Mouse (Mus musculus): ENCODE measurements around the gene Ldhb. TPM values are rescaled to one million over a fixed set of nuclear protein-coding genes. Genes with fewer than 3 reads are reported as not detected.
A peak's percentile ranks its signal among the peaks of the same experiment; 100 is the strongest.
"Not testable (repeated sequence)": the region's sequence is repeated elsewhere in the genome, so short reads cannot be mapped to it uniquely, and the experiment has no call there.

The Ldhb gene
- polyA plus RNA-seq, 1 experiment, result 52.1 TPM

- H3K79me2 ChIP-seq (ENCODE audit: control insufficient read depth, insufficient read depth), result no peaks in the 10 kb centered on the region
- no peak overlapping the region for H3ac ChIP-seq (ENCODE audit: control insufficient read depth, insufficient read length)
- TF ChIP-seq POLR2A (IDR thresholded peaks at IDR 0.05; ENCODE audit: insufficient read length, low read depth) (no peak), REST (IDR thresholded peaks at IDR 0.05; ENCODE audit: insufficient read depth, insufficient read length) (no peak), CEBPB (IDR thresholded peaks at IDR 0.05; ENCODE audit: insufficient read depth, poor library complexity, severe bottlenecking) (no peak), TCF3 (IDR thresholded peaks at IDR 0.05; ENCODE audit: insufficient read length, low read depth) (no peak), USF1 (IDR thresholded peaks at IDR 0.05; ENCODE audit: low read depth) (no peak), TCF12 (IDR thresholded peaks at IDR 0.05; ENCODE audit: insufficient read depth, poor library complexity, severe bottlenecking) (no peak), POLR2AphosphoS2 (IDR thresholded peaks at IDR 0.05; ENCODE audit: insufficient read length, low read depth) (no peak), MYOG (IDR thresholded peaks at IDR 0.05; ENCODE audit: control insufficient read depth in 1 of 3, insufficient read depth in 1 of 3, insufficient read length in 2 of 3, low read depth in 2 of 3) (no peak), MYOD1 (IDR thresholded peaks at IDR 0.05; ENCODE audit: control insufficient read depth in 1 of 3, insufficient read length in 2 of 3, low read depth in 2 of 3) (no peak), MAX (IDR thresholded peaks at IDR 0.05; ENCODE audit: low read depth) (no peak), SRF (IDR thresholded peaks at IDR 0.05; ENCODE audit: control insufficient read depth, insufficient read length, low read depth) (no peak), E2F4 (IDR thresholded peaks at IDR 0.05; ENCODE audit: insufficient read depth) (no peak)
- H3K36me3 ChIP-seq (ENCODE audit: control insufficient read depth, insufficient read depth), result no peaks in the 10 kb centered on the region
- no peak overlapping the region for H3K4me2 ChIP-seq (ENCODE audit: low read depth)
- no peaks in the 10 kb centered on the region for H3K27me3 ChIP-seq (ENCODE audit: control insufficient read depth, insufficient read depth, insufficient read length)
- no peak overlapping the region for H3K4me3 ChIP-seq
Measured at GRCm38 (mm10) chr6:142502519-142503125, 5.1 kb downstream of the Ldhb start.

- H3K36me3 ChIP-seq (ENCODE audit: control insufficient read depth, insufficient read depth); H3K4me2 ChIP-seq (ENCODE audit: low read depth): not testable (repeated sequence)
Measured at GRCm38 (mm10) chr6:142490114-142490513, 17.6 kb downstream of the Ldhb start.

GRCm38 (mm10) chr6:142487638-142488037, 20.1 kb downstream of the Ldhb start:
- no peak overlapping the region for H3K4me3 ChIP-seq
- no peaks in the 10 kb centered on the region for H3K79me2 ChIP-seq (ENCODE audit: control insufficient read depth, insufficient read depth)
- H3K36me3 ChIP-seq (ENCODE audit: control insufficient read depth, insufficient read depth), result no peaks in the 10 kb centered on the region
- H3ac ChIP-seq (ENCODE audit: control insufficient read depth, insufficient read length), result no peak overlapping the region
- no peak overlapping the region for H3K4me2 ChIP-seq (ENCODE audit: low read depth)
- TF ChIP-seq USF1 (IDR thresholded peaks at IDR 0.05; ENCODE audit: low read depth) (no peak), CEBPB (IDR thresholded peaks at IDR 0.05; ENCODE audit: insufficient read depth, poor library complexity, severe bottlenecking) (no peak), MYOD1 (IDR thresholded peaks at IDR 0.05; ENCODE audit: control insufficient read depth in 1 of 3, insufficient read length in 2 of 3, low read depth in 2 of 3) (no peak), TCF3 (IDR thresholded peaks at IDR 0.05; ENCODE audit: insufficient read length, low read depth) (no peak), TCF12 (IDR thresholded peaks at IDR 0.05; ENCODE audit: insufficient read depth, poor library complexity, severe bottlenecking) (no peak), MAX (IDR thresholded peaks at IDR 0.05; ENCODE audit: low read depth) (no peak), SRF (IDR thresholded peaks at IDR 0.05; ENCODE audit: control insufficient read depth, insufficient read length, low read depth) (no peak), POLR2AphosphoS2 (IDR thresholded peaks at IDR 0.05; ENCODE audit: insufficient read length, low read depth) (no peak), REST (IDR thresholded peaks at IDR 0.05; ENCODE audit: insufficient read depth, insufficient read length) (no peak), POLR2A (IDR thresholded peaks at IDR 0.05; ENCODE audit: insufficient read length, low read depth) (no peak), MYOG (IDR thresholded peaks at IDR 0.05; ENCODE audit: control insufficient read depth in 1 of 3, insufficient read depth in 1 of 3, insufficient read length in 2 of 3, low read depth in 2 of 3) (no peak), E2F4 (IDR thresholded peaks at IDR 0.05; ENCODE audit: insufficient read depth) (no peak)
- H3K27me3 ChIP-seq (ENCODE audit: control insufficient read depth, insufficient read depth, insufficient read length), result no peaks in the 10 kb centered on the region

More at GRCm38 (mm10) chr6:142490114-142490513, 17.6 kb downstream of the Ldhb start:
- not testable (repeated sequence) for H3ac ChIP-seq (ENCODE audit: control insufficient read depth, insufficient read length); H3K27me3 ChIP-seq (ENCODE audit: control insufficient read depth, insufficient read depth, insufficient read length); H3K4me3 ChIP-seq; H3K79me2 ChIP-seq (ENCODE audit: control insufficient read depth, insufficient read depth)

- Histone ChIP-seq H3K36me3 (ENCODE audit: control insufficient read depth, insufficient read depth) (no peaks in the 10 kb centered on the region), H3ac (ENCODE audit: control insufficient read depth, insufficient read length) (no peak overlapping the region), H3K4me2 (ENCODE audit: low read depth) (no peak overlapping the region), H3K79me2 (ENCODE audit: control insufficient read depth, insufficient read depth) (no peaks in the 10 kb centered on the region), H3K4me3 (no peak overlapping the region), H3K27me3 (ENCODE audit: control insufficient read depth, insufficient read depth, insufficient read length) (no peaks in the 10 kb centered on the region)
- no peak for TF ChIP-seq POLR2A (IDR thresholded peaks at IDR 0.05; ENCODE audit: insufficient read length, low read depth)
- peak in 2 of 3 experiments; percentile 8 to 59 for TF ChIP-seq MYOD1 (IDR thresholded peaks at IDR 0.05; ENCODE audit: control insufficient read depth in 1 of 3, insufficient read length in 2 of 3, low read depth in 2 of 3)
Measured at GRCm38 (mm10) chr6:142485478-142486123, 22.2 kb downstream of the Ldhb start.

- H3K79me2 ChIP-seq (ENCODE audit: control insufficient read depth, insufficient read depth), result no peaks in the 10 kb centered on the region
- no peaks in the 10 kb centered on the region for H3K36me3 ChIP-seq (ENCODE audit: control insufficient read depth, insufficient read depth)
- H3K4me2 ChIP-seq (ENCODE audit: low read depth), result no peak overlapping the region
- H3K4me3 ChIP-seq, result no peak overlapping the region
- TF ChIP-seq REST (IDR thresholded peaks at IDR 0.05; ENCODE audit: insufficient read depth, insufficient read length) (no peak), POLR2AphosphoS2 (IDR thresholded peaks at IDR 0.05; ENCODE audit: insufficient read length, low read depth) (no peak), SRF (IDR thresholded peaks at IDR 0.05; ENCODE audit: control insufficient read depth, insufficient read length, low read depth) (no peak), CEBPB (IDR thresholded peaks at IDR 0.05; ENCODE audit: insufficient read depth, poor library complexity, severe bottlenecking) (no peak), USF1 (IDR thresholded peaks at IDR 0.05; ENCODE audit: low read depth) (no peak), E2F4 (IDR thresholded peaks at IDR 0.05; ENCODE audit: insufficient read depth) (no peak), TCF12 (IDR thresholded peaks at IDR 0.05; ENCODE audit: insufficient read depth, poor library complexity, severe bottlenecking) (no peak), TCF3 (IDR thresholded peaks at IDR 0.05; ENCODE audit: insufficient read length, low read depth) (no peak), POLR2A (IDR thresholded peaks at IDR 0.05; ENCODE audit: insufficient read length, low read depth) (no peak)
- H3ac ChIP-seq (ENCODE audit: control insufficient read depth, insufficient read length), result no peak overlapping the region
- H3K27me3 ChIP-seq (ENCODE audit: control insufficient read depth, insufficient read depth, insufficient read length), result no peaks in the 10 kb centered on the region
Measured at GRCm38 (mm10) chr6:142477239-142477638, 30.5 kb downstream of the Ldhb start.

Data from myocyte (in vitro differentiated cells).